Mouse (Mus musculus) kidney, postnatal 36 days (tissue): Measurements from ENCODE around the gene Ssbp1.

Source experiments
- DNase-seq, 2 experiments: peaks; one replicate each; pipeline ENCODE4 v3.0.0; 2021 to 2022; ENCODE audit warnings: mixed read lengths in 2 of 2

The Ssbp1 gene

GRCm38 (mm10) chr6:40465710-40466109, 5.4 kb upstream of the Ssbp1 start:
- peak in 1 of 2 experiments; percentile 11 for DNase-seq

- peak in 1 of 2 experiments; percentile 7 for DNase-seq
These were observed 513 bp downstream of the Ssbp1 start for GRCm38 (mm10) chr6:40471720-40472010.

GRCm38 (mm10) chr6:40476132-40476531, 5.0 kb downstream of the Ssbp1 start:
- no peak for DNase-seq

GRCm38 (mm10) chr6:40479705-40480104, 8.6 kb downstream of the Ssbp1 start:
- no peak for DNase-seq

- DNase-seq: no peak
These were observed 11.2 kb downstream of the Ssbp1 start for GRCm38 (mm10) chr6:40482318-40482717.

- no peak for DNase-seq
These were observed 19.8 kb downstream of the Ssbp1 start, which contains the start of gene Tas2r137 for GRCm38 (mm10) chr6:40490933-40491332. Gene Tas2r137 (plus strand): TSS chr6:40491233.

- DNase-seq: no peak
These were observed 22.1 kb downstream of the Ssbp1 start, which contains the start of gene Tas2r108 for GRCm38 (mm10) chr6:40493229-40493628. Gene Tas2r108 (plus strand): TSS chr6:40493529.

- no peak for DNase-seq
These were observed 48.3 kb downstream of the Ssbp1 start, which contains the start of gene Prss37 for GRCm38 (mm10) chr6:40519408-40519807. Gene Prss37 (minus strand): TSS chr6:40519508.
